Mouse (Mus musculus) thymus, postnatal 0 days (tissue): ENCODE data around the gene Sirpb1c. TPM values are rescaled to one million over a fixed set of nuclear protein-coding genes. Genes with fewer than 3 reads are reported as not detected.
"Not testable (repeated sequence)": the region's sequence is repeated elsewhere in the genome, so short reads cannot be mapped to it uniquely, and the experiment has no call there.

Source experiments
- DNase-seq: peaks from one replicate; pipeline ENCODE4 v3.0.0-alpha.2; 2015; ENCODE audit warnings: low spot score
- polyA plus RNA-seq: library from polyadenylated mRNA; unstranded; fragments of >200 nt; fragmentation: Nextera tagmentation; extraction: Ambion mirVana; gene quantifications from 2 replicates; pipeline ENCODE4 v1.2.1, GENCODE M21; 2015

Sirpb1c gene
- polyA plus RNA-seq, result 0.27 and 0.29 TPM in 2 replicates

DNA sequence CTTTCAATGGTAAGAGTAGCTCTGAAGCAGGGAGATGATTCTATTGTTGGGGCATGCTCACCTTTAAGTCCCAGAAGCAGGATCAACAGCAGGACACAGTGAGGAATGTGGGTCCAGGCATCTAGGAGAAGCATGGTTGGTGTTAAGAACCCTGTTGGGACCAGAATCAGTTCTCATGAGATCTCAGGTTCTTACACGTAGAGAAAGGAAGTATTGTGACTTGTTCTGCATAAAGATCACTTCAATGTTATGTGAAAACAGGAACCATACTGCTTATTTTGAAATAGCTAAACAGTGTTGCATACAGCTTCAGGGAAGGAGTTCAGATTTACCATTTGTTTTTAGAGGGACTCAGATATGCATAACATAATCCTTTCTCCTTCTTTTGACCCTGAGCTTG lies at the start of gene Sirpb1c:
Sirpb1c (minus strand) TSS at position 249 of the 400 bp plus-strand sequence.
- DNase-seq, result not testable (repeated sequence)

DNA sequence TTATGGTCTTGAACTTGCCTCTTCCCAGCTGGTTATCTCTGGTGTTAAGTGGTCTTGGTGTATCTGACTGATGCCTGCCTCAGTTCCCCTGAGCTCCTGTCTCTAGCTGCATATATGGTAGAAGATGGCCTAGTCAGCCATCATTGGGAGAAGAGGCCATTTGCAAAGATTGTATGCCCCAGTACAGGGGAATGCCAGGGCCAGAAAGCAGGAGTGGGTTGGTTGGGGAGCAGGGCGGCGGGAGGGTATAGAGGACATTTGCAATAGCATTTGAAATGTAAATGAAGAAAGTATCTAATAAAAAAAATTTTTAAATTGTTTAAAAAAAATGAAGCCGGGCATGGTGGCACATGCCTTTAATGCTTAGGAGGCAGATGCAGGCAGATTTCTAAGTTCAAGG lies 38.1 kb upstream of the Sirpb1c start:
- DNase-seq, result no peak

DNA sequence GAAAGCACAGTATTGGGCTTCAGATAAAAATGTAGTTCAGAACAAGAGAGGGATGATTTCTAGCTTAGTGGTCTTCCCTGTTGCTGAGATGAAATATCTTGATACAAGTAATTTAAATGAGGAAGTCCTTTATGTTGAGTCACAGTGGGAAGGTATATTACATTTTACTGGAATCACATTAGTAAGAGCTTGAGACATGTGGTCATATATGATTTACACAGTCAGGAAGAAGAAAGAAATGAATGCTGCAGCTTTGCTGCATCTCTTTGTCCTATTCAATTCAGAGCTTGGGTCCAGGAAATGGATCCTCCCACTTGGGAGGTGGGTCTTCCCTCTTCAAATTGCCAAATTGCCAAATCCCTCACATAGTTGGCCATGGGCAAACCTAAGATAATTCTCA lies 7.4 kb upstream of the Sirpb1c start:
- DNase-seq, result not testable (repeated sequence)

DNA sequence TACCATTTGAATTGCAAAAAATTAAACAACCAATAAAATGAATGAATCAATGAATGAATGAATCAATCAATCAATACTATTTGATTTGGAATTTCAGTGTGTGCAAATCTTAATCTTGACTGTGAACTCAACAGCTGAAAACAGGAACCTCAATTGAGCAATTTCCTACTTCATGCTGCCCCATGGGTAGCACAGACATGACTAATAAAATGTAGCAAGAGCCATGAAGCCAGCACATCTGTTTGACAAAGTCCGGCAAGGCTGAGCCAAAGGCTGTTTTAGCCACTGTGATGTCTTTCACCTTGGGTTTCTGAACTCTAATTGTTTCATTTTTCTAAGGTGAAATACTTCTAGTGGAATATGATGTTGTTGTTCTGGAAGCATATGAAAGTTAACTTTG lies 1.6 kb upstream of the Sirpb1c start:
- no peak for DNase-seq

DNA sequence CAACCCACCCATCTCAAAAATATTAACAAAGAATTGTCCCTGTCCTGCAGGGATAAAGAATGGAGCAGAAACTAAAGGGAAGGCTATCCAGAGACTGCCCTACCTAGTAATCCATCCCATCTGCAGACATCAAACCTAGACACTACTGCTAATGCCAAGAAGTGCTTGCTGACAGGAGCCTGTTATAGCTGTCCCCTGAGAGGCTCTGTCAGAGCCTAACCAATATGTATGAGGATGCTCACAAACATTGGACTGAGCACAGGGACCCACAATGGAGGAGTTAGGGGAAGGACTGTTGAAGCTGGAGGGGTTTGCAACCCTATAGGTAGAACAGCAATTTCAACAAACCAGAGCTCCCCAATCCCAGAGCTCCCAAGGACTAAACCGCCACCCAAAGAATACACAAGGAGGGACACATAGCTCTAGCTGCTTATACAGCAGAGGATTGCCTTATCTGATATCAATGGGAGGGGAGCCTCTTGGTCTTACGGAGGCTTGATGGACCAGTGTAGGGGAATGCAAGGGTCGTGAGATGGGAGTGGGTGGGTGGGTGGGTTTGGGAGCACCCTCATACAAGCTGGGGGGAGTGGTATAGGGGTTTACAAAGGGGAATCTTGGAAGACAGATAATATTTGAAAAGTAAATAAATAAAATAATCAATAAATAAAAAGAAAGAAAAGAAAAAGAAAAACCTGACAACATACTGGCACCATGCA lies 838 bp downstream of the Sirpb1c start:
- no peak for DNase-seq

DNA sequence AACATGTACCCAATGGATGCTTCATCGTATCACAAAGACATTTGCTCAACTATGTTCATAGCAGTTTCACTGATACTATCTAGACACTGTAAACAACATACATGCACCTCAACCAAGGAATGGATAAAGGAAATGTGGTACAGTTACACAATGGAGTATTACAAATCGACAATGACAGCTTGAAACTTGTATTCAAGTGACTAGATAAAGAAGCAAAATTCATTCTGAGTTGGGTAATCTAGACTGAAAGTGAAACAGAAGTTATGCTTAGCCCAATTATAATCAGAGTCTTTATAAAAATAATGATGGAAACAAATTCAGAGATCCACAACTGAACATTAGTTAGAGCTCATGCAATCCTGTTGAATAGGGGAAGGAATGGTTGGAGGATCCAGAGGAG lies 74.7 kb downstream of the Sirpb1c start:
- DNase-seq, result not testable (repeated sequence)

Other genes with a start within 250 kb of the Sirpb1c start
- 0.16 and 0.21 TPM in 2 replicates for gene Gm5150, start 157.9 kb upstream of the Sirpb1c start, polyA plus RNA-seq